Comparison of ENCODE assay signal across 17 mouse cellular contexts in the genomic region with DNA sequence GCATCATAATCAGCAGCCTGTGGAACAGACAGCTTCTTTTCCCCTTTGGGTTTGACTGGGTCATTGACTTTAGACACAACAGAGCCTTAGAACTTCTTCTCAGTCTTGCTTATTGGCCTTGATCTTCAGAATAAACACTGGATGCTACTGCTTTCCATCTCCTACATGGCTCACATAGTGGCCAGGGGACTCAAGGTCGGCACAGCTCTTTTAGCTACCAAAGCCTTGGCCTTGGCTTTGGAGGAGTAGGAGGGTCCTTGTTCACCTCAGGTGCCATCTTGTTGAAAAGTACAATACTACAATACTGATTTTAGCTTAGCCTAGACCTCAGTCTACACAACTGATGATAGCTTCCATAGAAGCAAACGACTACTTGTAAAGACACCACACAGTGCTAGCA.
"Had no signal": no experiment of that assay in that cellular context is flagged by ENCODE, and none has a peak within 500 bp of the region (broad histone marks: within the 10 kb centered on the region; RNA-seq: fewer than 3 reads in every experiment).

No protein-coding gene starts in this region.

- H3K4me2 ChIP-seq: limb, embryonic 12.5 days; liver, embryonic 13.5 days; lung, embryonic 15.5 days; midbrain, embryonic 11.5 days; midbrain, embryonic 15.5 days; neural tube, embryonic 12.5 days; stomach, embryonic 15.5 days had no signal

- H3K4me3 ChIP-seq: layer of hippocampus, adult 2 months; limb, embryonic 12.5 days; liver, embryonic 13.5 days; lung, embryonic 15.5 days; megakaryocyte, embryonic 14.5 days; midbrain, embryonic 15.5 days; neural tube, embryonic 12.5 days; stomach, embryonic 15.5 days had no signal

- H3K4me1 ChIP-seq: limb, embryonic 12.5 days; liver, embryonic 13.5 days; lung, embryonic 15.5 days; midbrain, embryonic 15.5 days; neural tube, embryonic 12.5 days; stomach, embryonic 15.5 days had no signal

- H3K9me3 ChIP-seq: limb, embryonic 12.5 days; liver, embryonic 13.5 days; lung, embryonic 15.5 days; megakaryocyte, embryonic 14.5 days; midbrain, embryonic 15.5 days; neural tube, embryonic 12.5 days; stomach, embryonic 15.5 days had no signal

- DNase-seq: kidney, postnatal 4 days; liver; liver, embryonic 13.5 days; liver, postnatal 0 days; lung, postnatal 14 days; right cerebral cortex, postnatal 14 days; thymus, adult 2 months; thymus, postnatal 25 days had no signal

- H3K36me3 ChIP-seq: limb, embryonic 12.5 days; liver, embryonic 13.5 days; lung, embryonic 15.5 days; midbrain, embryonic 15.5 days; neural tube, embryonic 12.5 days; stomach, embryonic 15.5 days had no signal

- H3K9ac ChIP-seq: limb, embryonic 12.5 days; liver, embryonic 13.5 days; liver, postnatal 0 days; lung, embryonic 15.5 days; midbrain, embryonic 15.5 days; neural tube, embryonic 12.5 days; stomach, embryonic 15.5 days had no signal

- H3K27me3 ChIP-seq: limb, embryonic 12.5 days; liver, embryonic 13.5 days; lung, embryonic 15.5 days; midbrain, embryonic 15.5 days; neural tube, embryonic 12.5 days; stomach, embryonic 15.5 days had no signal

- ATAC-seq: liver, postnatal 0 days; midbrain, embryonic 15.5 days had no signal

- H3K27ac ChIP-seq: layer of hippocampus, adult 2 months; limb, embryonic 12.5 days; liver, embryonic 13.5 days; lung, embryonic 15.5 days; macrophage; midbrain, embryonic 15.5 days; neural tube, embryonic 12.5 days; stomach, embryonic 15.5 days had no signal
